Mouse (Mus musculus): Measurements from ENCODE around the gene Acbd5.

Gene Acbd5

DNA sequence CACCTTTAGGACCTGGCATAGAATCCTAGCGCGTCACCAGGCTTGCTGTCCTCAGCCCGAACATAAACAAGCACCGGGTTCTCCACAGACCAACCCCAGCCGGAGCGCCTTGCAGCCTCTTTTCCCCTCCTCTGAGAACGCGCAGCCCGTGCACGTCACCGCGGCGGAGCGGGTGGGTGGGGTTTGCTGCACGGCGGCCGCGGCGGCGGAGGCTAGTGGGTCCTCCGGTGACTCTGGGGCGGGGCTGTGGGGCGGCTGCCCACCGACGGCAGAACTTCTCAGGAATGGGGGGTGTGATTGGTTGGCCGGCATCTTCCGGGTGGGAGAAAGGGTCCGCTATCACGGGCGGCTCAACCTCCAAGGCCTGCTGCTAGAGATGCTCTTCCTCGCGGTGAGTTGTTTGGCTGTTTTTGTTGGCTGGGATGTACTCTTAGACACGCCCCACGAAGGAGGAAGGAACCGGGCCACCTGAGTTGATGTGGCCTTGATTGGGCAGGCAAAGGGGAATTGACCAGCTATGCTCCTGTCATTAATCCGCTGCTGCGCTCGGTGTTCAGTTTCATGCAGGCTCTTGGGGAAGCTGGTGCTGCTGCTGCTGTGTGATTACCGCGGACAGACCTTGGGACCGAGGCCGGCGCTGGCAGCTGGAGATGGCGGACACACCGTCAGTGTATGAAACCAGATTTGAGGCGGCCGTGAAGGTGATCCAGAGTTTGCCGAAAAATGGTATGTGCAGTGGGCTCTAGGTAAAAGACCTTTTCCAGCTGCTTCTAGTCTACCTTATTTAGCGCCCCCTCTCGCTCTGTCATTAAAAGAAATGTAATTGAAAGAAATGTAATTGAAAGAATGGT, 1.2 kb downstream of the Acbd5 start:
- peak; percentile 95 for DNase-seq (ENCODE audit: extremely low spot score)

DNA sequence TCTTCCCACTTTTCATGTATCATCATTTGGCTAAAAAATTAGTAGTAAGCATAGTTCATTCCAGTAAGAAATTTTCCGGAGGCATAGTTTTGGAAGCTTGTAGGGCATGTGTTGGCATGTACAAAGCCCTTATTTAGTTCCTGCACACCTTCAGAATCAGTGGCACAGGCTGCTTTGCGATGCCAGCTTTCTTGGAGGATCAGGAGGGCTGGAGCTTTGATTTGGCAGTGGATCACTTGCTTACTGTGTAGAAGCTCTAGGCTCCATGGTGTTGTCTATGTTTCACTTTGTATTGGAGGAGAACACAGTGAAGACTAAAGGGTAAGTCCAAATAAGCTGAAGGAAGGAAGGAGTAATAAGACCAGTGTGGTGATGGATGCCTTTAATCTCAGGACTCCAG, 2.5 kb downstream of the Acbd5 start:
- DNase-seq (ENCODE audit: extremely low spot score), result no peak

DNA sequence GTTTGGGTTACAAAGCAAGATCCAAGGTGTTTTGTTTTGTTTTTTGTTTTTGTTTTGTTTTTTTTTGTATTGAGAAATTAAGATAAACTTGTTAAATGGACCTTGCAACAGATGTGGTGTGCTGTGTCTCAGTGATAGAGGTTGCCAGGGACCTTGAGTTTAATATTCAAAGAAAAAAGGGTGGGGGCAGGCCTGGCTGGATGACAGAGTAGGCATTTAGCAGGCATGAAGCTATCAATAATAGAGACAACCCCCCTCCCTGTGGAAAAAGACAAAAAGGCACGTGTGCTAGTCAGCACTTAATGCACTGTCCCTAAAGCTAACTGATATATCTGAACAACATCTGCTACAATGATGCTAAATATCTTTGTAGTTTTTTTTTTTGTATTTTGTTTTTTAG, 3.4 kb downstream of the Acbd5 start:
- DNase-seq (ENCODE audit: extremely low spot score), result no peak

DNA sequence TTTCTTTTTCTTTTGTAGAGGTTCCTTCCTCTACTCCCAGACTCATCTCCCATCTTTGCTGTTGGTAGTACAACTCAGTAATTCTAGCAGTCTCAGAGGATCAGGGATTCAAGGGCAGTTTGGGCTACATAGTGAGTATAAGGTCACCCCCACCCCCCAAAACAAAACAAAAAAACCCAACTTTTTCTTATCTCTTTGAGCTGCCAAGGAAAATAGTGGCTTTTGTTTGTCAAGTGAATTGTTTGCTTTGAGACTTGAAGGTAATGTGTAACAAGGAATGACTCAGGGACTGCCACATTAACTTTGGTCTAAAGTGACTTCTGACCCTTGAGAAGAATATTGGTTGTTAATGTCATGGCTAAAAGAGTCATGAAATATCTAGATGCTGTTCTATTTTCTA, 7.9 kb downstream of the Acbd5 start:
- no peak for DNase-seq (ENCODE audit: extremely low spot score)

DNA sequence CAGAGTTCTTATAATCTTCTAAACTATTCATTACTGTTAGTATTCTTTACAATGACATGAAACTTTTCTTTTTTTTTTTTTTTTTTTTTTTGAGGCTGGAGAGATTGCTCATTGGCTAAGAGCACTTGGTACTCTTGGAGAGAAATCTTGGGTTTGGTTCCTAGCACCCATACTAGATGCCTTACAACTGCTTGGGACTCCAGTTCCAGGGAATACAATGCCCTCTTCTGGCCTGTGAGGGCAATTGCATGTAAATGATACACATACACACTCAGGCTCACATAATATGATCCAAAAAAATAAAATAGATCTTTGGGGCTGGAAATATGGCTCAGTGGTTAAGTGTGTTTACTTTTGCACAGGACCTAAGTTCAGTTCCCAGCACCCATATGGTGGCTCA, 8.8 kb downstream of the Acbd5 start:
- no peak for DNase-seq (ENCODE audit: extremely low spot score)

DNA sequence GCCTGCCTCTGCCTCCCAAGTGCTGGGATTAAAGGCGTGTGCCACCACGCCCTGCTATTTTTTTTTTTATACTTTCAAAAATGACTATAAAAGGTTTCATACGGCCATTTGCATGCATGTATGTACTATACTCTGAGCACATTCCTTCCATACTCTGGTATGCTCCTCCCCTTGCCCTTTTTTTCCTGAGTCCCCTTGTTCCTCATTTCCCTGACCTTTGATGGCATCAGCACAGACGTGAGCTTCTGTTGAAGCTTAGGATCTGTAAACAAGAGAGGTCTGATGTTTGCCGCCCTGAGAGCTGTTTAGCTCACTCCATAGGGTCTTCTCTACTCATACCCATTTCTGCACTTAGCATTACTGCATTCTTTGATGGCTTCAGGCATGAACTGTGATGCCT, 9.7 kb downstream of the Acbd5 start:
- no peak for DNase-seq (ENCODE audit: extremely low spot score)

DNA sequence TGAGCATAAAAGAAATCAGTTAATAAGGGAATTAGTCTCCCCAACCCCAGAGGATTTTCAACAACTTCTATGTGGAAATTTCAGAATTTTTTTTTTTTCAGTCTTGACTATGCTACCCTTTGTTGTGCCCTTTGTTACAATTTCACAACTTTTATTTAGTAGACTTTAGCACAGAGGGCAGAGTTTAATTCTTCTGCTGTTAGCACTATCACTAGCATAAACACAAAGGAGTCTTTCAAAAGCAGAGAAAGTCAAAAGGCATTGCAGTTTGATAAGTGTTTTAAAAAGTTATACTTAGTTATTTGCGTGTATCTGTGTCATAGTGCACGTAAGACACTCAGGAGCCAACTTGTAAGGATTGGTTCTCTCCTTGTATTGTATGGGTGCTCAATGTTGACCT, 10.6 kb downstream of the Acbd5 start:
- DNase-seq (ENCODE audit: extremely low spot score), result no peak

DNA sequence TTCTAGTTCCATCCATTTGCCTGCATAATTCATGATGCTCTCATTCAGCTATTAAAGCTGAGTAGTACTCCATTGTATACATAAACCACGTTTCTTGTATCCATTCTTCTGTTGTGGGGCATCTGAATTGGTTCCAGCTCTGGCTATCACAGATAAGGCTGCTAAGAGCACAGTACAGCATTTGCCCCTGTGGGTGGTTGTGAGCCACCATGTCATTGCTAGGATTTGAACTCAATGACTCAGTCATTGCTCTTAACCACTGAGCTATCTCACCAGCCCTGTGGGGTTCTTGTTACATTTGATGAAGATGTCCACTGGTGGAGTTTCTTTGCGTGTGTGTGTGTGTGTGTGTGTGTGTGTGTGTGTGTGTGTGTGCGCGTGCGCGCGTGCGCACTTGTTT, 16.6 kb downstream of the Acbd5 start:
- no peak for DNase-seq (ENCODE audit: extremely low spot score)

DNA sequence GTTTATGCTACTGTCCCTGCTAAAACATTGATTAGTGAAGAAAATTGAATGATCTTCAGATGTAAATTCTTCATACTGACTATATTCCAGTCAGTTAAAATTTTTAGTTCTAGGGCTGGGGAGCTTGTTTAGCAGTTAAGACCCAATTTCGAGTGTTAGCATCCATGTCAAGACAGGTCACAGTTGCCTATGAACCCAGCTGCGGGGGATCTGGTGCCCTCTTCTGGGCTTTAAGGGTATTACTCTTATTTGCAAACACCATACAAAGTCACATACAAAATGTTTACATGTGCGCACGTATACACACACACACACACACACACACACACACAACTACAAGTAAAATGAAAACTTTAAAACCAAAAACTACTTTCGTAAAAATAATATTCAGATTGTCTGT, 24.2 kb downstream of the Acbd5 start:
- peak; percentile 28 for DNase-seq (ENCODE audit: extremely low spot score)

DNA sequence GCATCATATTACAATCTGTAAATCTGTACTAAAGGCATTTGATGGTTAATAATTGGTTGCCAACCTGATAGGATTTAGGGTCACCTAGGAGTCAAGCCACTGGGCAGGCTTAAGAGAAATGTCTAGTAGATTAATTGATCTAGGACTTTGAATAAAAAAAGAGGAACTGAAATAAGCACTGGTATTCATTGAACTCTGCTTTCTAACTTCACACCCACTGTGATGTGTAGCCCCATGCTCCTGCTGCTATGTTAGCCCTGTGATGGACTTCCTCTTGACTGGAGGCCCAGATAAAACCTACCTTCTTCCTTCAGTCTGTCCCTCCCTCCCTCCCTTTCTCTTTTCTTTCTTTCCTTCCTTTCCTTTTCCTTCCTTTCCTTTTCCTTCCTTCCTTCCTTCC, 29.1 kb downstream of the Acbd5 start:
- DNase-seq (ENCODE audit: extremely low spot score), result no peak

DNA sequence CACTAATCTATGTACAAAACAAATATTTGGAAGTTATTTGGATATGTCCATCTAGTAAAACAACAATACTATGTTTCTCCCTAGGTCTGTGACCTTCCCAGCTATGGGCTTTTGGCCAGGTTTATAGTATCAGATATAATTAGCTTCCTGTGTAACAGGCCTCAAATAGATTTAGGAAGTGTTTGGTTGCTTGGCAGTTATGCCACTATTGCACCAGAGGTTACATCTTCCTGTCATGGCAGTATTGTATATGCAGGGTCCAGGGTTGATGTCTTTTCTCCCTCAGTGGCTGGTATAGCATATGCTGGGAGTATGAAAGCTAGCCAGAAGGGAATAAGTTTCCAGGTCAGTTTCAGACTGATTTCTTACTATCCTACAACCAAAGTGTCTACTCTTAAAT, 34.3 kb downstream of the Acbd5 start:
- DNase-seq (ENCODE audit: extremely low spot score), result no peak

DNA sequence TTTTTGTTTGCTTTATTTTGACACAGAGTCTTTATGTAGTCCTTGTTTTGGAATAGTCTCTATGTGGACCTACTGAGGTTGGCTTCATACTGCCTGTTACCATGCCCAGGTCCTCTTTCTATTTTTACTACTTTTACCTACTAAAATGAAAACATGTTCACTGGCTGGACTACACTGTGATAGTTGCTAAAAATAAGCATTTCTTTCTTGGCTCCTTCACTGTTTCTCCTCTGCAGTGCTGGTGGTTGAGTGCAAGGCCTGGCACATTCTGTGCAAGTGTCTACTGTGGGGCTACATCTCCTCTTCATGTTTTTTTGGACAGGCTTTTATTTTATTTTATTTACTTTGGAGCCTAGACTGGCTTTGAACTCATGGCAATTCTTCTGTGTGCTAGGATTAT, 51.6 kb downstream of the Acbd5 start:
- no peak for DNase-seq (ENCODE audit: extremely low spot score)

DNA sequence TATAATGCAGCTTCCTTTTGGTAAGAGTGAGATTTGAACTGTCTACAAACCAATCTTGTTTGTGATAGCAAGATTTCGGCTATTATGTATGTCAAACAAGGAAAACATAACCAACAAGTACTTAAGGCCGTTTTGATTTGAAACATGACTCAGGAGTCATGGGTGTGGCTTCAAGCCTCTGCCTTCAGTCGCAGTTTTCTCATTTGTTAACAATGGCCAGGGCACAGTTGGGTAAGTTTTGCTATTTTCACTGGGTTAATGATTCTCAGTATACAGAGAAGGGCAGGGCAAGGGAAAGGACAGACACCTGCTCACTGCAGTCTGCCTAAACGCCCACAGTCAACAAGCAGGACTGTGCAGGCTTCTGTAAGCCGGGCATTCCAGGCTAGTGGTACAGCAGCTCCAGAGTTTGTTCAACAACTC, 87.2 kb downstream of the Acbd5 start:
- DNase-seq (ENCODE audit: extremely low spot score), result no peak

DNA sequence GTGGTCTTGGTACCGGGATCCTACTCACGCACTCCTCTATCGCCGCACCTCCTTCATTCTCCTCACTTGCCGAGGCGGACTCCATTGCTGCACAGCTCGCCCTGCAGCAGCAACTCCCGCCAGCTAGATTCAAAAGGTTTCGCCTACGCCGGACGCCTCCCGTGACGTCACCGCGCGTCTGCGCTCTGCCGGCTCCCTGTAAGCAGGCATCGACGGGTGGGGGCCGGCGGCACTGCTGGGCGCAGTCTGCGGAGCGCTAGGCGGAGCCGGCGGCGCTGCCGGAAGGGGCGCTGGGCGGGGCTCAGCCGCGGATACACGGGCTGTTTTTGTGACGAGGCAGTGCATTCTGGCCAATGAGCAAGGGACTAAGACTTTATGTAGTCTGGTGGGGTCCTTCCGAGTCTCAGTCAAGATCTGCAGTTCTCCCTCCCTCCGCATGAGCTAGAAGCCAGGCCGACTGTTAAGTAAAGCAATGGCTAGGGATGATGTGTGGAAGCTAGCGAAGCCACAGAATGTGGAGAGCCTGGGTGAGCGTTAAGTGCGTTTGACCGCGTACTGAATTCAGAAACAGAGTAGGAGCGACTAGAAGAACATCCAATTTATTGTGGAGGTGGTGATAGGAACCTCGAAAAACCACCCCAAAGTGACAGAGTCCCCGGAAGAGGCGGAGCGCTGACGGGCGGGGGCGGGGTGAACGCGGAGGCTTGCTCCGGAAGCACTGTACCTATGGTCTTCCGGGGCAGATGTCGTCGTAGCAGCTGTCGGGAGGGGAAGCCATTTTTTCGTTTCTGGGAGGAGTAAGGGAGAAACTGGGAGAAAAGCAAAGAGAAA, 88.0 kb downstream of the Acbd5 start, which contains the start of the genes Mastl and Yme1l1:
TSS of gene Mastl (minus strand) at position 248 of the 831 bp plus-strand sequence.
TSS of gene Yme1l1 (plus strand) at position 593 of the 831 bp plus-strand sequence.
- DNase-seq (ENCODE audit: extremely low spot score), result peak; percentile 93

DNA sequence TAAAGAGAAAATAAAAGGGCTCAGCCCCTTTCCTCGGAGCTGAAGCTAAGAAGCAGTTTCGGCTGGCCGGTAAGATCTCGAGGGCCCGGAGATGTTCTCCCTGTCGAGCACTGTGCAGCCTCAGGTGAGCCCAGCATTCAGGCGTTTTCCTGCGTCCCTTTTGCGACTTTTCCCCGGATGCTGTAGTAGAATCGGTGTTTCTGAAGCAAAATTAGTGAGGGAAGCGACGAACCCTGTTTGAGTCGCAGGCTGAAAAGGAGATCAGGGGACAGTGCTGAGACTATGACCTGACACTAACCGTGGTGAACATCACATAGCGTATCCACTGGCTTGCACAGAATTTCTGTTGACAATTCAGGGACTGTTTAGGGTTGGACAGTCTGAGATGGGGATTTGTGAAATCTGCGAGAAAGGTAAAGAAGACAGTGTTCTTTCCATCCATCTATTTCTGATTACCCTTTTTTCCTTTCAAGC, 88.7 kb downstream of the Acbd5 start:
- DNase-seq (ENCODE audit: extremely low spot score), result no peak
